Mouse (Mus musculus) stomach, embryonic 15.5 days (tissue): ENCODE results near the gene Adck2. TPM values are rescaled to one million over a fixed set of nuclear protein-coding genes. Genes with fewer than 3 reads are reported as not detected.
A peak's percentile ranks its signal among the peaks of the same experiment; 100 is the strongest.

Experiments used
- ATAC-seq: fragments of 200-750 bp; cut with Nextera tagmentation; 2 replicates; pipeline ENCODE4 v1.8.0; 2017; ENCODE audit warnings: low read depth, moderate number of reproducible peaks, moderate TSS enrichment; ENCODE audit not compliant: insufficient read depth, low FRiP score
- H3K27ac ChIP-seq: fragments of 300-500 bp; sonication (generic); 2 replicates; pipeline ENCODE4 v1.5.1; 2015; ENCODE audit warnings: mild to moderate bottlenecking, inconsistent platforms
- H3K27me3 ChIP-seq: fragments of 300-500 bp; sonication (generic); replicated peaks from 2 replicates; pipeline ENCODE4 v1.6.1; 2015; ENCODE audit warnings: inconsistent platforms
- H3K36me3 ChIP-seq: fragments of 300-500 bp; sonication (generic); 2 replicates; pipeline ENCODE4 v1.6.1; 2015; ENCODE audit warnings: inconsistent platforms
- H3K4me1 ChIP-seq: fragments of 300-500 bp; sonication (generic); 2 replicates; pipeline ENCODE4 v1.6.1; 2015; ENCODE audit warnings: inconsistent platforms
- H3K4me2 ChIP-seq: fragments of 300-500 bp; sonication (generic); 2 replicates; pipeline ENCODE4 v1.6.1; 2015; ENCODE audit warnings: mild to moderate bottlenecking, inconsistent platforms
- H3K4me3 ChIP-seq: fragments of 300-500 bp; sonication (generic); replicated peaks from 2 replicates; pipeline ENCODE4 v1.5.1; 2015; ENCODE audit warnings: inconsistent platforms
- H3K9ac ChIP-seq: fragments of 300-500 bp; sonication (generic); 2 replicates; pipeline ENCODE4 v1.6.1; 2015; ENCODE audit warnings: inconsistent platforms
- H3K9me3 ChIP-seq: fragments of 300-500 bp; sonication (generic); 2 replicates; pipeline ENCODE4 v1.6.1; 2016; ENCODE audit warnings: inconsistent platforms
- WGBS: fragments of 180-500 bp; shearing (Covaris S2); methylation state at CpG from one replicate; pipeline ENCODE4 v1.1.7; 2015; 5-methylcytosine and 5-hydroxymethylcytosine counted together
- polyA plus RNA-seq: library from polyadenylated mRNA; unstranded; fragments of >200 nt; fragmentation: Nextera tagmentation; extraction: Ambion mirVana; gene quantifications from 2 replicates; pipeline ENCODE4 v1.2.1, GENCODE M21; 2015

Adck2 gene
- polyA plus RNA-seq: 26.5 and 32.6 TPM in 2 replicates

- Histone ChIP-seq H3K27me3 (no peaks in the 10 kb centered on the region), H3K4me1 (peaks cover 9% of the 10 kb centered on the region), H3K9ac (peak within 1 kb of the TSS; percentile 81), H3K36me3 (peaks cover 5% of the 10 kb centered on the region; the same call in 1 of the 2 replicates), H3K4me3 (peak within 1 kb of the TSS; percentile 85), H3K27ac (peak within 1 kb of the TSS; percentile 92), H3K9me3 (no peaks in the 10 kb centered on the region), H3K4me2 (peak within 1 kb of the TSS; percentile 77)
- peak; percentile 94 for ATAC-seq
- WGBS: under 1% methylated on average over 49 of the region's 49 CpGs
Observed at GRCm38 (mm10) chr6:39573791-39574554, at the start of gene Adck2. Gene Adck2 (plus strand): TSS chr6:39573873.

- Histone ChIP-seq H3K4me3 (no peak overlapping the region), H3K4me1 (peaks cover 13% of the 10 kb centered on the region), H3K9ac (no peak overlapping the region), H3K36me3 (no peaks in the 10 kb centered on the region; the same call in 1 of the 2 replicates), H3K4me2 (no peak overlapping the region), H3K27me3 (no peaks in the 10 kb centered on the region), H3K9me3 (no peaks in the 10 kb centered on the region), H3K27ac (no peak overlapping the region)
- ATAC-seq: no peak
- WGBS: 72% methylated on average over 8 of the region's 10 CpGs
Observed at GRCm38 (mm10) chr6:39526797-39527196, 46.9 kb upstream of the Adck2 start.

DNA sequence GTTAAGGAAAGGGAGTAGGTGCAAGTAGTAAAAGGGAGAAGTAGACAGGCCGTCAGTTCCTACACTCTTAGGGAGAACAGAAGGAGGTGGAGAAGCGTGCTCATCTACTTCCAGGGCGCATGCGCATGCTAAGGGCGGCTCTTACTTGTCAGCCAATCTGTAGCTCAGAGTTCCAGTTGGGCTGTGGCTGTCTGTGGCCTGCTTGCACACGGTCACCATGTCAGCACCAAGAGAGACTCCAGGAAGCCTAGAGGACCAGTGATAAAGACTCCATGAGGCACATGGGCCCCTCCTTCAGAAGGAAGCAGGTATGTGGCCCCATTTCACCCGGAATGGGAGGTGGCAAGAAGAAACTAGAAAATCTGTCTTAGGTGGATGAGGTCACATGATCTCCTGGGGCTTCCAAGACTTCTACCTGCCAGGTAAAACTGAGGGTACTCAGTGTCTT lies 46.3 kb upstream of the Adck2 start:
- no peak overlapping the region for H3K4me3 ChIP-seq
- H3K36me3 ChIP-seq: no peaks in the 10 kb centered on the region; the same call in 1 of the 2 replicates
- H3K9me3 ChIP-seq: no peaks in the 10 kb centered on the region
- no peak overlapping the region for H3K9ac ChIP-seq
- no peak overlapping the region for H3K27ac ChIP-seq
- no peak overlapping the region for H3K4me2 ChIP-seq
- ATAC-seq: no peak
- 86% methylated on average over 7 of the region's 7 CpGs for WGBS
- no peaks in the 10 kb centered on the region for H3K27me3 ChIP-seq
- peaks cover 13% of the 10 kb centered on the region for H3K4me1 ChIP-seq

- Histone ChIP-seq H3K9me3 (no peaks in the 10 kb centered on the region), H3K9ac (no peak overlapping the region), H3K36me3 (no peaks in the 10 kb centered on the region; the same call in 1 of the 2 replicates), H3K27me3 (no peaks in the 10 kb centered on the region), H3K4me2 (no peak overlapping the region), H3K27ac (no peak overlapping the region), H3K4me3 (no peak overlapping the region), H3K4me1 (peaks cover 13% of the 10 kb centered on the region)
- 70% methylated on average over 4 of the region's 4 CpGs for WGBS
- ATAC-seq: no peak
Observed at GRCm38 (mm10) chr6:39527811-39528210, 45.9 kb upstream of the Adck2 start.

DNA sequence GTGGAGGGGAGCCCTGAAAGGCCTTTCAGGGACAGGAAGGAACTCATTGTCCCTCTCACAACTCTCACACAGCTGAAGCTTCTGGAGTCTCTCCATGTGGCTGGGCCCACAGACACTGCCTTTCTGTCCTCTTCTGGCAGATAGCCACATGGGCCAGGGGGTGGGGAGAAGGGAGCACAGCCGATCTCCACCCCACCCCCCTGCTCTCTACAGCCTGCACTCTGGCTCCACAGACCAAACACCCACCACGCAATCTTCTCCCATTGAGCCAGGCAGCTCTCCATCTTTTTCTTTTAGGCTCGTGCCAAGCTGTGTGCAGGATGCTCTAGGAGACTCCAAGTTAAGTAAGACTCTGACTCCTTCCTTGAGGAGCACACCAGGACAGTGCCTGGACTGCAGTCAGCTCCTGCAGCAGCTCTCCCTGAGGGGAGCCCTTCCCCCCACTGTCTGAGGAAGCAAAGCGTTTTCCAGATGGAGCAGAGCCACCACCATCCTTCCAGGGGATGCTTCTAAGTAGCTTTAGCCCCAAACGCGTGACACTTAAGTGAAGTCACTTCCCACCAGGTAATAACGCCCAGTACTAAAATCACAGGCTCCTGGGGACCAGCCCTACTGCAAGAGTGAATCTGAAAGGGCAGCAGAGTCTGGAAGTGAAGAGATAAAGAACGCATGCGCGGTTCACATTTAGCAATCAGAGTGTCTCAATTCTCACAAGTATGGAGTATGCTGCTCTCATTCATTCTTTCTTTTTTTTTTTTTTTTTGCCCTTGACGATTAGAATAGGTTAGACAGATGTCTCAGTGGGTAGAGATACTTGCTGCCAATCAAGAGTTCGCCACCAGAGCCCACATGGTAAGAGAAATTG lies 44.8 kb upstream of the Adck2 start:
- Histone ChIP-seq H3K4me2 (peak overlapping the region; percentile 27; the same call in 1 of the 2 replicates), H3K36me3 (no peaks in the 10 kb centered on the region; the same call in 1 of the 2 replicates), H3K4me1 (peaks cover 13% of the 10 kb centered on the region), H3K27me3 (no peaks in the 10 kb centered on the region), H3K27ac (peak overlapping the region; percentile 70), H3K4me3 (no peak overlapping the region), H3K9me3 (no peaks in the 10 kb centered on the region), H3K9ac (no peak overlapping the region)
- WGBS: 45% methylated on average over 12 of the region's 12 CpGs
- peak; percentile 84; the same call in 1 of the 2 replicates for ATAC-seq

GRCm38 (mm10) chr6:39534944-39535343 lies 38.7 kb upstream of the Adck2 start:
- Histone ChIP-seq H3K4me1 (peaks cover 15% of the 10 kb centered on the region), H3K4me2 (no peak overlapping the region), H3K27ac (no peak overlapping the region), H3K27me3 (no peaks in the 10 kb centered on the region), H3K9me3 (no peaks in the 10 kb centered on the region), H3K9ac (no peak overlapping the region), H3K4me3 (no peak overlapping the region), H3K36me3 (no peaks in the 10 kb centered on the region; the same call in 1 of the 2 replicates)
- ATAC-seq: no peak

DNA sequence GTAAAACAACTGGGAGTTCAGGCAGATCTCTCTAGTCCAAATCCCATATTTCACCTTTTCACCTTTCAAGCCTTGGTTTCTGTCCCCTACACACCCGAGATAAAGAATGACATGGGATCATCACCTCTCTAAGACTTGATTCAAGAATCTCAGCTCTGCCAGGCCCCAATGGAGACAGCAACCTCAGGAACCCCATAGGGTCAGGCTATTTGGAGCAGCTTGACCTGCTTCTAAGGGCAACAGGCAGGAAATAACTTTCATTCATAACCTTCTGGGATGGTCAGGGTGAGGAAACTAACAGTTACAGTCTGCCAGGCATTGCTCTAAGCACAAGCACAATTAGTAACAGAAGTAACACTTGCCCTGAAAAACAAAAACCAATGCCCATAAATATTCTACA lies 37.1 kb upstream of the Adck2 start:
- Histone ChIP-seq H3K27me3 (no peaks in the 10 kb centered on the region), H3K27ac (no peak overlapping the region), H3K9ac (no peak overlapping the region), H3K36me3 (no peaks in the 10 kb centered on the region; the same call in 1 of the 2 replicates), H3K4me3 (no peak overlapping the region), H3K4me1 (peaks cover 19% of the 10 kb centered on the region), H3K9me3 (no peaks in the 10 kb centered on the region), H3K4me2 (no peak overlapping the region)
- WGBS: 34% methylated on average over 1 of the region's 1 CpGs
- no peak for ATAC-seq

DNA sequence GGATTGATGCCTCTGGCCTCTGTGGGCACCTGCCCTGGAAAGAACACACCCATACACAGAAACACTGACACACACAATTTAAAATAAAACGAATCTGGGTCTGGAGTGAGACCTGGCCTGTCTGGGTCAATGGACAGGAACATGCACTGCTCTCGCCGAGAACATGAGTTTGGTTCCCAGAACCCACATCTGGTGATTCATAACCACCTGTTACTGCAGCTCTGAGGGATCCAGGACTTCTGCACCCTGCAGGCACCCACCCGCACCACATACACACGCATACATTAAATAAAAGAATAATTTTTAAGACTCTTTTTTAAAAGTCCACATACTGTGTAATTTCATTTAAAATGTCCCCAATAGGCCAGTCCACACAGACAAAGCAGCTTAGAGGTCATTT lies 36.4 kb upstream of the Adck2 start:
- H3K9ac ChIP-seq: no peak overlapping the region
- 92% methylated on average over 5 of the region's 5 CpGs for WGBS

GRCm38 (mm10) chr6:39538227-39538626 lies 35.4 kb upstream of the Adck2 start:
- 37% methylated on average over 8 of the region's 8 CpGs for WGBS
- H3K27ac ChIP-seq: peak overlapping the region; percentile 58; the same call in 1 of the 2 replicates
- ATAC-seq: no peak

More for the DNA sequence above, 36.4 kb upstream of the Adck2 start:
- peaks cover 19% of the 10 kb centered on the region for H3K4me1 ChIP-seq
- no peaks in the 10 kb centered on the region for H3K9me3 ChIP-seq
- H3K36me3 ChIP-seq: no peaks in the 10 kb centered on the region; the same call in 1 of the 2 replicates
- no peak for ATAC-seq
- H3K4me2 ChIP-seq: no peak overlapping the region
- no peaks in the 10 kb centered on the region for H3K27me3 ChIP-seq
- H3K4me3 ChIP-seq: no peak overlapping the region
- no peak overlapping the region for H3K27ac ChIP-seq

GRCm38 (mm10) chr6:39539679-39540155 lies 34.0 kb upstream of the Adck2 start:
- H3K27ac ChIP-seq: peak overlapping the region; percentile 58
- no peaks in the 10 kb centered on the region for H3K36me3 ChIP-seq
- no peak overlapping the region; the same call in 1 of the 2 replicates for H3K4me3 ChIP-seq
- peak overlapping the region; percentile 10; the same call in 1 of the 2 replicates for H3K9ac ChIP-seq
- ATAC-seq: peak; percentile 59
- H3K9me3 ChIP-seq: no peaks in the 10 kb centered on the region
- peak overlapping the region; percentile 42 for H3K4me2 ChIP-seq
- H3K27me3 ChIP-seq: no peaks in the 10 kb centered on the region
- peaks cover 38% of the 10 kb centered on the region for H3K4me1 ChIP-seq
- 17% methylated on average over 7 of the region's 7 CpGs for WGBS

More at GRCm38 (mm10) chr6:39538227-39538626, 35.4 kb upstream of the Adck2 start:
- no peaks in the 10 kb centered on the region; the same call in 1 of the 2 replicates for H3K36me3 ChIP-seq
- H3K4me1 ChIP-seq: peaks cover 27% of the 10 kb centered on the region
- H3K9ac ChIP-seq: no peak overlapping the region
- no peaks in the 10 kb centered on the region for H3K27me3 ChIP-seq
- H3K4me3 ChIP-seq: no peak overlapping the region
- H3K4me2 ChIP-seq: no peak overlapping the region
- H3K9me3 ChIP-seq: no peaks in the 10 kb centered on the region

DNA sequence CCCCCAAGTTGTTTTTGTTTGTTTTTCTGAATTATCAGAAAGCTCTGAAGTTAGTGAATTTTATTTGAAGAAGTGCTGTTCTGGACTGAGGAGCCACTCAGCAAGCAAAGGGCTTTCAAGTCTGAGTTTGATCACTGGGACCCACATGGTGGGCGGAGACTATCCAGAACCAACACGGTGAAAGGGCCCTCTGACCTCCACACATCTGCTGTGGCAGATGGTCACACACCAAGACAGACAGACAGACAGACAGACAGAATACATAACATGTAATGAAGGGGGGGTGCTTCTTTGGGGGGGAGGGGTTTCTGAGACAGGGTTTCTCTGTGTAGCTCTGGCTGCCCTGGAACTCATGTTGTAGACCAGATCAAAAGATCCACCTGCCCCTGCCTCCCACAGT lies 33.1 kb upstream of the Adck2 start:
- 46% methylated on average over 2 of the region's 2 CpGs for WGBS
- no peaks in the 10 kb centered on the region for H3K27me3 ChIP-seq
- H3K36me3 ChIP-seq: no peaks in the 10 kb centered on the region
- peak overlapping the region; percentile 26; the same call in 1 of the 2 replicates for H3K27ac ChIP-seq
- no peak overlapping the region for H3K4me2 ChIP-seq
- H3K9ac ChIP-seq: no peak overlapping the region
- no peak overlapping the region for H3K4me3 ChIP-seq
- H3K4me1 ChIP-seq: peaks cover 38% of the 10 kb centered on the region
- ATAC-seq: no peak
- no peaks in the 10 kb centered on the region for H3K9me3 ChIP-seq
